Mouse (Mus musculus) cerebellum, adult 18-20 months (tissue): ENCODE measurements around the gene Vsig10.
"Not testable (repeated sequence)": the region's sequence is repeated elsewhere in the genome, so short reads cannot be mapped to it uniquely, and the experiment has no call there.

ENCODE experiments used
- DNase-seq, 2 experiments: peaks; one replicate each; pipeline ENCODE4 v3.0.0; 2021

Vsig10 gene

GRCm38 (mm10) chr5:117303691-117304579 is 14.9 kb upstream of the Vsig10 start:
- no peak for DNase-seq

- peak; percentile 75 to 83 for DNase-seq
Observed at GRCm38 (mm10) chr5:117304947-117305346, 13.9 kb upstream of the Vsig10 start.

GRCm38 (mm10) chr5:117305754-117306153 is 13.1 kb upstream of the Vsig10 start:
- DNase-seq = no peak

- DNase-seq = no peak
Observed at GRCm38 (mm10) chr5:117306826-117307225, 12.1 kb upstream of the Vsig10 start.

- DNase-seq = peak; percentile 62 to 72
Observed at GRCm38 (mm10) chr5:117307699-117308098, 11.2 kb upstream of the Vsig10 start.

DNA sequence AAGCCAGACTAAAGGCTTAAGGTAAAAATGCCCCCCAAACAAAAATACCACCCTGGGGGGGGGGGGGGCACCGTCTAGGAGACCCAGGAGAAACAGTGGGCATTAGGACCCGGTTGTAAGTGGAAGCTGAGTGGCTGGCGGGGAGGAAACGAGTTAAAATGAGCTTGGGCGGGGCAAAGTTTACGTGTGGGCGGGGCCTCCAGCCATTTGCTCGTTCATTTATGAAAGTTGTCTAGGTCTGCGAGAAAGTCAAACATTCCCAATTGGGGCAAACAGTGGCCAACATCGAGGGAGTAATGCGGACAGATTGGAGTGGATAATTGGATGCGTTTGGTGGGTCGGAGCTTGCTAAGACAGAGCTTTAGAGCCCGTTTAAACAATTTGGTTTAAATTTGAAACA is 5.5 kb upstream of the Vsig10 start:
- no peak for DNase-seq

GRCm38 (mm10) chr5:117313909-117314308 is 5.0 kb upstream of the Vsig10 start:
- DNase-seq = no peak

- DNase-seq = no peak
Observed at GRCm38 (mm10) chr5:117314587-117315428, 4.1 kb upstream of the Vsig10 start.

GRCm38 (mm10) chr5:117323751-117324150 is 4.9 kb downstream of the Vsig10 start:
- DNase-seq = no peak

- no peak for DNase-seq
Observed at GRCm38 (mm10) chr5:117326408-117326807, 7.5 kb downstream of the Vsig10 start.

GRCm38 (mm10) chr5:117330457-117330856 is 11.6 kb downstream of the Vsig10 start:
- DNase-seq = no peak

GRCm38 (mm10) chr5:117337999-117338398 is 19.1 kb downstream of the Vsig10 start:
- DNase-seq = no peak

GRCm38 (mm10) chr5:117338503-117338902 is 19.6 kb downstream of the Vsig10 start:
- DNase-seq = no peak

GRCm38 (mm10) chr5:117340081-117340480 is 21.2 kb downstream of the Vsig10 start:
- no peak for DNase-seq

- no peak for DNase-seq
Observed at GRCm38 (mm10) chr5:117341896-117342295, 23.0 kb downstream of the Vsig10 start.

DNA sequence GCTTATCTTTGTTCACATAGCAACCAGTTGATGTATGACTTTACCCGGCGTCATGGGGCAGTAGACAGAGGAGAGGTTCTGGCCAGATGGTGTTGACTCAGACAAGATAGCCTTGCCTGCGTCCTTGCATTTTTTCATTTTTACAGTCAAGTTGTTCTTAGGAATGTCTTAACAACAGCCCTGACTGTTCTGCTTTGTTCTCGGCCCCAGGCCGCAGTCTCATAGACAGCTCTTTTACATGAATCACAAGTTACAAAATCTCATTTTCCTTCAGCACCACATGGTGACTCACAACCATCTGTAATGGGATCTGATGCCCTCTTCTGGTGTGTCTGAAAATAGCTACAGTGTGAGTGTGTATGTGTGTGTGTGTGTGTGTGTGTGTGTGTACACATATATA is 25.6 kb downstream of the Vsig10 start:
- not testable (repeated sequence) for DNase-seq

DNA sequence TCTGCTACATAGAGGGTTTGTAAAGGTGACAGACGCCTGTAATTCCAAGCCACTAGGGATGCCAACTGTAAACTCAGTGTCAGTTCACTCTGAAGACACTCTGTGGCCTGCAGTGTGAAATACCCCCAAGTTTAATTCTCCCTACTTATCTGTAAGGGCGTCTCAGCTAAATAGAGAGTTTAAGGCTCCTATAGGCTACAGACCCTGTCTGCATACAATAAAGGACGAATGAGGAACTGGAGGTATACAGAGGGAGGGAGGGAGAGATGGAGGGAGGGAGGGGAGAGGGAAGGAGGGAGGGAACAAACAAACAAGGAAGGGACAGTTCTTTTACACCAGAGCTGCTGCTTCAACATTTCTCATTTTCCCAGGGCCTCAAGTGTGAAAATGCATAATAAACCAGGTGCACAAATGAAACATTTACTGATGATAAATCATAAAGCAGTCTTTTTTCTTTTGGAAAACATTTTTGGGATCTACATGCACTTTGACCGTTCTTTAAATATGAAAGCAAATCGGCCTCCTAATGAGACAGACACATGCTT is 26.6 kb downstream of the Vsig10 start:
- no peak for DNase-seq

GRCm38 (mm10) chr5:117346281-117346680 is 27.4 kb downstream of the Vsig10 start:
- no peak for DNase-seq

DNA sequence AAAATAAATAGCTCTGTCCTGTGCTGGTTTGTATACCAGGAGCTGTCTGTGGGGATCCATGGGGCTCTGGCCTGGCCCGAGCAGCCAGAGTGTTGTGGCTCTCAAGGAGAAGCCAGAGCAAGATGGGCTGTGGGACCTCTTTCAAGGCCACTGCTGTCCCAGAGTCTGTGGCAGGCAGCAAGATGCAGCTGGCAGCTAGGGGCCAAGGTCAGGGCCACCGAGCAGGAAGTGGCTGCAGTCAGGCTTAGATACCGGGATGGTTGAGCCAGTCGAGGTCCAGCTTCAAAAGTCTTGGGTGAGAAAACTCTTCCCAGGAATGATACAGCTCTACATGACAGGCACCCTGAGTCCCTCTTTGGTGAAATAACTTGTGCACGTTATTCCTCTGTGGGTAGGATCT is 28.1 kb downstream of the Vsig10 start:
- DNase-seq = no peak

GRCm38 (mm10) chr5:117347838-117348237 is 29.0 kb downstream of the Vsig10 start:
- DNase-seq = no peak

GRCm38 (mm10) chr5:117348279-117348678 is 29.4 kb downstream of the Vsig10 start:
- DNase-seq = peak; percentile 49 to 55

DNA sequence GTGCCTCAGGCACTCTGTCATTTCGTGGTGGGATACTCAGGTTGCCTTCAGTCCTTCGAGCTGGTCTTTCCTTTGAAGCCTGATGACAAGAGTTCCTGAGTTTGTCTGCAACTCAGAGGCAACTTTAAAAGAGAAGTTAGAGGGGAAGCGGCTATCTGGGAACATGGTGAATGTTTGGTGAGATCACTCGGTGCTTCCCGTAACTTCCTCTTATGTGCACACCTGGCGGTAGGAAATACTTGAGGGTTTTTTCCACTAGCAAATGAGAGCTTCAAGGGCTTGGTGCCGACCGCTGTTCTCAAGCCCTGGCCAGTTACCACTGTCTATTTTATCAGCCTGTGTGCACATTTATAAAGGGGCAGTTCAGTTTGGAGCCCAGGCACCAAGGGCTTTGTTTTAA is 35.2 kb downstream of the Vsig10 start:
- no peak for DNase-seq

DNA sequence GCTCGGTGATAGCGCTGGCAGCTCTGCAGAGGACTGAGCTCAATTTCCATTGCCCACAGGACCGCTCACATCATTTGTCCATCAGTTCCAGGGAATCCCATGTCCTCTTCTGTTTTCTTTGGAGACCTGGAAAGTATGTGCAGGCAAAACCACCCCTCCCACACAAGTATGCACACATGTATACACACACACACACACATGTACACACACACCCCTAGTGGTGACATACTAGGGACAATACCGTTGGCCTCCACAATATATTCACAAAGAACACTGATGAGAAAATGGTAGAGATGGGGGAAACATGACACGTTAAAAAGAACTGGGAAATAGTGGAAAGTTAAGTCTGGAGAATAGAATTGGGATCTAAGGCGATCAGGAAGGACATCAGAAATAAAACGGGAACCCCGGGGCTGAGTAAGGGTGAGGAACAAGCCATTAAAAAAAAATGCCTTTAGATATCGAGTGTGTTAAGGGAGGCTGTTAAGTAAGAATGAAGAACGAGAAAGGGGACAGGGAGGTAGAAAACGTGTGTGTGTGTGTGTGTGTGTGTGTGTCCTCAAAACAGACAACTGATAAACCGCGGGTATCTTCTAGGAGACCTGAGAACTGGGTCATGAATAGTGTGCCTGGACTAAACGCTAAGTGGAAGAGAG is 36.9 kb downstream of the Vsig10 start:
- DNase-seq = no peak
